Mouse (Mus musculus) left cerebral cortex, adult 9 months (tissue): ENCODE results near the gene Dpf2.

ENCODE experiments used
- DNase-seq, 2 experiments: peaks; one replicate each; pipeline ENCODE4 v3.0.0; 2022; ENCODE audit warnings: low spot score in 2 of 2

Gene Dpf2

GRCm38 (mm10) chr19:5864710-5865398 is 48.0 kb downstream of the Dpf2 start:
- no peak for DNase-seq

DNA sequence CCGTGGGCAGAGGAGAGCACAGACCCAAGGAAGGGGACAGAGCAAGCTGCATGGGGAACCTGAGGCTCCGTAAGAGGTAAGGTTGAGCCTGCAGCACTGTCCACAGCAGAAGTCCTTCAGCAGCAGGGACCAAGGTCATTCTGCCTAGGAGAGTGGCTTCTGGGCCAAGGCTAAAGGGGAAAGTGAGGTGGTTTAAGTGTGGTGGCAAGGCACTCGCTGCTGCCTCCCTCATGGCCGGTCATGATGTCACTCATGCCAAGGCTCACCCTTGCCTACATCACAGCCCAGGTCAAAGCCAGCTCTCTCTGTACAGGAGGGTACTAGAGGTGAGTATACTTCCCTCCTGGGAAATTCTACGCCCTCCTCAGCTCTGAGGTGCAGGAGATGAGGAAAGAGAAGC is 49.0 kb downstream of the Dpf2 start:
- DNase-seq, result no peak

DNA sequence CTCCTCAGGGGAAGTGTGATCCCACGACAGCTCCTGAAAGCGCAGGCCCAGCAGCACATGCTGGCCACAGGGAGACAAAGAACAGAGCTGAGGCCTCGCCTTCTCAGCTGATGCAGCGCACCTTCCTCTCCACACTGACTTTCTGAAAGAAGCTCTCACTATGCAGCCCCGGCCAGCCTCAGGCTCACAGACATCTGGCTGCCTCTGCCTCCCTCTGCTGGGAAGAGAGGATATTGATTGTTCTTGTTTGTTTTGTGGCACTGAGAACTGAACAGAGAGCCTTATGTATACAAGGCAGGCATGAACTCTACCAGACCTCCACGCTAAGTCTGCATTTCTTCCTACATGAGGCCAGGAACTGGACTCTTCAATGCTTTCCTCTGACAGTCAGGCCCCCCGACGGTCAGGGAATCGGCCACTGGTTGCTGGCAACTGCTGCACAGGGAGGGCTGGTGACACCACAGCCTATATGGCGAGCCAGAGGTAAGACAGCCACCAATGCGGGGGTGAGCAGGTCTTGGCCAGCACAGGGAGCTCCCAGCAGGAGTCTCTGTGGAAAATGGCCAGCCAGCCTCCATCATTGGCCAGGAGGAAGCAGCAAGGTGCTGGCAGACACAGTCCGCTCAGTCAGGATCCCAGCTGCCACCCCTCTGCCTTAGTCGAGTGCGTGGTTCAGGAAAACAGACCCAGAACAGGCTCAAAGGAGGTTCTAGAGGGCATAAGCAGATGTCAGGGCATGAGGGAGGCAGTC is 50.3 kb downstream of the Dpf2 start:
- no peak for DNase-seq

DNA sequence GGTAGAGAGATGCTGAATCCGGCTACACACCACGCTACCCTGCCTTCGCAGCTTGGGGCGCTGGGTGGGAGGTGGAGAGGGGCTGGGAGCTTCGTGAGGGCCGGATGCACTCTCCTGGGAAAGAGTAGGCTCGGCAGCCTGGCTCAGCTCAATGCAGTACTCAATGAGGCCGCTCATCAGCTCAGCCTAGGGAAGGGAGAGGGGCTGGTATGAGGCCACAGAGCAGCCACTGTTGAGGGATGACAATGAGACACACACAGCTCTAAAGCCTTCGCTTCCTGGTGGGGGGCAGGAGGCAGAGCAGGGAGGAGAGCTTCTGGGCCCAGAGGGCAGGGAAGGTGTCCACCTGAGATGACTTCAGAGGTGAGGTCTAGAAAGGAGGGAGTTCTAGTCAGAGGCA is 56.2 kb downstream of the Dpf2 start:
- DNase-seq, result no peak

DNA sequence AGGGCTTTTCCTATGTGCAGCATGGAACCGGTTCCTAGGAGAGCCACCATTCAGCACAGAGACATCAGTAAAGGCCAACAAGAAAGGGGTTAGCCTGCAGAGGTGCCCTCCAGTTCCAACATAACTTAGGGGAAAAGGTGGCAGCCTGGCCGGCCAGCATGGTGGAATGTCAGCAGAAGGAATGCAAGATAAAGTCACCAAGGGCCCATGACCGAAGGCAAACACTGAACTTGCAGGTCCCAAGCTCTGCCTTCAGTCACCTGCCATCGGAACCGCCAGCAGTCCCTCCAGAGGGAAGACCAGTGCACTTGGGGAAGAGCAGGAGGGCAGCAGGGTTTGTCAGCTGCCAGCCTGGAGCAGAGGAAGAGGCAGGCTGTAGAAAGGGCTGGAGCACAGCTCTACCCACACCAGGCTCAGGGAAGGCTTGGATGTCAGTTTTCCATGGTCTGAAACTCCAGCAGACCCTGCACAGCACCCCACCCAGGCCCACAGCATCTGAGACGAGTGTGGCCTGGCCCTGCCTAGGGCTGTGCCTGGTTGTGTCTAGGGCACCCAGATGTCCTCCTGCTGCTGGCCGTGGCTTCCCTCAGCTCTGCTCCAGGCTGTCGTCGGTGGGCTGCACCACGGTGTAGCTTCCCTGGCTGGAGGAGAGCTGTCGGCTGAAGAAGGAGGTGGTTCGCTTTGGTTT is 60.6 kb downstream of the Dpf2 start:
- no peak for DNase-seq

GRCm38 (mm10) chr19:5851481-5851971 is 61.3 kb downstream of the Dpf2 start:
- DNase-seq, result no peak

DNA sequence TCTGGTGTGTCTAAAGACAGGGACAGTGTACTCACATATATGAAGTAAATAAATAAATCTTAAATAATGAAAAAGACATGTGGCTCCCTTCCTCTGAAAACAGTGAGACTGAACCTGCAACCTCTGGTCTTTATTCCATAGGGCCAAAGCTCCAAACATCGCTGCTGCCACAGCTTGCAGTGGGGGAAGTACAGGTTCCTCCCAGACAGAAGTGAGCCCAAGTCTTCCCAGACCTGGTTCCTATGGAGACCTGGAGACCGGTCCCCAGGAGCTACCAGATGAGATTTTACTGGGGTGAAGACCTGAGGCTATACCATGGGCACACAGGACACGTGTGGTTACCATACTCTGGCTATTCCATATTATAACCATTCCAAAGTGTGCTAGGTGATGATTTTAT is 62.0 kb downstream of the Dpf2 start:
- DNase-seq, result no peak

DNA sequence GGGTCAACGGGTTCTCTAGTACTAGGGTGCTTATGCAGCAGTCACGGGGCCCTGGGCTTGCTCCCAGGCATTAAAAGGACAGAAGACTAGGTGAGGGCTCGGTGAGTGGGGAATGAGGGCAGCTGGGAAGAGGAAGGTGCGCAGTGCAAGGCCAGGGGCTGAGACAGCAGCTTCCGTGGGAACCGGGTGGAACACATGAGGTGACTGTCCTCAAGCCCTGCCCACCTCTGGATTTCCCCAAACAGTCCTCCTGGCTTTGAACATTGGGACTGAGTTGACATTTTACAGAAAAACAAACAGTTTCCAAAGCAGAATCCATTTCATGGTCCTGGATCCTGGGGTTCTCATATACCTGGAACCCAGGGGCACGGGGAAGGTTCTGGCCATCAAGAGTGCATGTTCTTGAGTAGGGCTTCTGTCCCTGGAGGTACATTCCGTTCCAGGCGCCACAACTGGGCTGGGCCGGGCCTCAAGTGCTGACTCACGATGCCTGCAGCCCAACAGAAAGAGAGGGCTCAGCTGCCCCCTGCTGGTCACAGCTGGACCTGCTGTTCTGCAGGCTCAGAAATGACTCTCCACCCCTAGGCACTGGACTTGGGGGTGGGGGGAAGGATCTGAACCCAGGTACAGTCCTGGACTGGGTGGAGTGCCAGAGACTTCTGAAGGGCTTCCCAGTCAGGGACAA is 62.8 kb downstream of the Dpf2 start:
- peak; percentile 80 to 95 for DNase-seq

DNA sequence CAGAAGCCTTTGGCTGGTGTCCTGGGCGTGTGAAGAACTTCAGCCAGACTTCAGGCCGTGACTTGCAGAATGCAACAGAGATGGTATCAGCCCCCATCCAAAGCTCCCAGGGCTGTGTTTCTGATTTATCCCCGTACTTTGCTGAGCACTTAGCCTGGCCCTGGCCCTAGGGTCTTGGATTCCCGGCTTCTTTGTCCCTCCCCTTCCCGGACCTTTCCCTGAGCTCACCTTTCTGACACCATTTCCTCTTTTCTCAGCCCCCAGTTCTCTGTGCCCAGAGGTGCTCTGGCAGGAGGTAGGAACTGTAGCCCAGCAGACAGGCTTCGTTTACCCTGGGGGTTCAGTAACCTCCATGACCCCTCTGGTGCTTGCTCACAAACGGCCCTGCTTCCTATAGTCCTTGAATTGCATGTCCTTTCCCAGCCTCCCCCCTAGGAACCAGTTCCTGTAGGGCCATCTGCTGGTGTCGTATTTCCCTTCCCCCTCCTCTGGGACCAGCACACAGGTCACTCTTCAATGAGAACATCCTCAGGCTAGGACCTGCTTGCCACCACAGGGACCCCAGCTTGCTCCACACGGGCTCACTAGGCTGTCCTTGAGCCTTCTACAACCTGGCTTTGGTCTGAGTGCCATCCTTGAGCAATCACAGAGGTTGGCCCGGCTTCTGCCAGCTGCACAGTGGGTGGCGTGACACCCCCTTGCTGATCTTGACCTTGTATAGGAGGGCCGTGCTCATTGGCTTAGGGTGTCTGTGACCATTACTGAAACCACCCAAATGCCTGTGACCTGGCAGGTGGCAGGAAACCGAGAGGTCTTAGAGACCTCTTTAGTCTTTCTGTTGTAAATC is 63.8 kb downstream of the Dpf2 start:
- no peak for DNase-seq

GRCm38 (mm10) chr19:5848032-5848825 is 64.6 kb downstream of the Dpf2 start:
- DNase-seq, result peak in 1 of 2 experiments; percentile 70

DNA sequence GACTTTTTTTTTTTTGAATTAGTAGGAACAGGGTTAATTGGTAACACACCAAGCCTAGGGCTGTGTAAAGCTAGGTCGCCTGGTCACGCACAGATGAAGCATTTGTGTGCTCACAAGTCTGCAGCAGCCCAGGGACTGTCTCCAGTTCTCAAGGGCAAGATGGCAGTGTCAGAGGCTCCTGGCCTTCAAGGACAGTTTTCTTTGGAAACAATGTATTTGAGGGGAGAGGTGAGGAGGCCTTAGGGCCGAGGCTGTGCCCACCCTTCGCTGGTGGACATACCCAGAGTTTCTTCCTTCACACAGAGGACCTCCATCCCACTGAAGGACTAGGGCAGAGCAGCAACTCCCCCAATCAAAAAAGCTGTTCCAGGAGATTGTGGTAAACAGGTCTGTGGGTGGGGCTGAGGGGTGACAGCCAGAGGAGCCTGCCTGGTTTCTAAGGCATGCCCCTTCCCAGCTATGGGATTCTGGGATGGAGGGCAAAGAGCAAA is 65.5 kb downstream of the Dpf2 start:
- no peak for DNase-seq

GRCm38 (mm10) chr19:5846557-5847305 is 66.1 kb downstream of the Dpf2 start:
- DNase-seq, result peak; percentile 91 to 96
